Mouse (Mus musculus): ENCODE measurements around the gene Hs3st2.
"Not testable (repeated sequence)": the region's sequence is repeated elsewhere in the genome, so short reads cannot be mapped to it uniquely, and the experiment has no call there.

Hs3st2 gene

DNA sequence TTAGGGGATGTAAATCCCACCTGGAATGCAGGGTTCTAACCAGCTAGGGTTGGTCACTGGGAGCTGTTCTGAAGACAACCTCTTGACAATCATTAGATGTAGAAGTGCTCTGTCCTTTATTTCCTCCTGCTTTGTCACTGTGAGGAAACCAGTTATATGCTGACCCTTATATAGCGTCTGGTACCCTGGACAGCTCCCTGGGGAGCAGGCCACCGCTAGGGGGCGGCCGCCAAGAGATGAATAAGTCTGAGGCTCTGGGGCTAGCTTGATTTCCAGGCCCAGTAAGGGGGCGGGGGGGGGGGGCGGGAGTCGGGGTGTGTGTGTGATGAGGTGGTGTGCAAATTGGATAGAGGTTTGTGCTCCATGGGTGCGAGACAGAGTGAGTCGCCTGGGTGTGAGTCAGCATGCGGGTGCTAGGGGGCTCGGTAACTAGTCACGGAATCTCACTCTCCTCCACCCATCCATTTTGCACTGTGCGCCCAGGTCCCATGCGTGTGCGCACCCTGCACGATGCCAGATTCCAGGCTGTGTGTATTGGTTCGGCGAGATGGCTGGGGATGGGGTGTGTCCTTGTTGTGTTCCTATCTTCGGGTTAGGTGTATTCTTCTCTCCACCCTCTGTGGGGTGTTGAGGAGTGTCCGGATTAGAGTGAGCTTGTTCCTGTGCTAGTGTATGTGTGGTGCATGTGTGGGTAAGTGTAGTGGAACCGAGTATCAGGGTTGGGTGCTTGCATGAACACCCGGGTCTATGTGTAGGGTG is at the start of gene Hs3st2:
Gene Hs3st2, plus strand, starts transcription at position 635 of the 759 bp plus-strand sequence.
- DNase-seq (ENCODE audit: low spot score in 2 of 2): peak; percentile 52 to 55

DNA sequence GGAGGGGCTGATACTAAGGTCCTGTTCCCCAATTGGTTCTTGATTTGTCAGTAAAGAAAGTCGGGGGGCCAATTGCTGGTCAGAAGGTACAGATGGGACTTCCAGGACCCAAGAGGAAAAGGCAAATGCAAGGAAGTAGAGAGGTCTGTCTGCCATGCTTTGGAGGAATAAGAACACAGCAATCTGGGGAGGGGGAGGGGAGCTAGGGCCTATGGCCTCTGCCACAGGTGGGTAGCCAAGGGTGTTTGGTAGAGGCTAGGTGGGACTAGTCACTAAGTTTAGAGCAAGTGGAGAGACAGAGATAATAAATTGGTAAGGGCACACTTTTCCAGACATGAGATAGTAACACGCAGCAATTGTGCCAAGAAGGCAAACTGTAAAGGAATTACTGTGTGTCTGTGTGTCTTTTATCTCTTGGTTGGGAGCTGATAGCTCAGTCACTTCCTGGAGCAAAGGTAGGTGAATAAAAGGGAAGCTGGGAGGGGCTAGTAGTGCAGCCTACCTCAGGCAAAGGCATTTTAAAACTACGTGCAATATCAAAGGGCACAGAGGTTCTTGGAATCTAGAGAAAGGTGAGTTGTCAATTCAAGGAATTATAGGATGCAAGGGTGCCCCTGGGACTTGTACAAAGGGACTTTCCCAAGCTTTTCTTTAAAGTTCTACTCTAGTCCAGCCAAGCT is 43.2 kb upstream of the Hs3st2 start:
- no peak for DNase-seq (ENCODE audit: low spot score in 2 of 2)

DNA sequence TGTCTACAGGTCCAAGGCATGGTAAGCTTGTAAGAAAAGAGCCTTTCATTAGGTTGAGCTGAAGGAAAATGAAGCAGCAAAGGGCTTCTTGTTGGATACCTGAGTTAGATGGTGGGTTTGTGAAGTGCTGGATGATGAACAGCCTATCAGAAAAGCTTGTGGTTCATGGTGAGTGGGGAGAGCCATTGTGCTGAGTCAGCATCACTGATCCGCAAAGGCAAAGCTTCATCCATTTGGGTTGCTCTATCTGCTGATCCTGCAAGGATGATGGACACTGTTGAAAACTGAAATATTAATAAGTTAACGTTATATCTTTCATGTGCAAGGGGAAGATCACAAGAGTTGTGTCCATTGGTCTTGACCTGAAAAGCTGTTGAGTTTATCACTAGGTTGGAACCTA is 40.0 kb upstream of the Hs3st2 start:
- no peak for DNase-seq (ENCODE audit: low spot score in 2 of 2)

DNA sequence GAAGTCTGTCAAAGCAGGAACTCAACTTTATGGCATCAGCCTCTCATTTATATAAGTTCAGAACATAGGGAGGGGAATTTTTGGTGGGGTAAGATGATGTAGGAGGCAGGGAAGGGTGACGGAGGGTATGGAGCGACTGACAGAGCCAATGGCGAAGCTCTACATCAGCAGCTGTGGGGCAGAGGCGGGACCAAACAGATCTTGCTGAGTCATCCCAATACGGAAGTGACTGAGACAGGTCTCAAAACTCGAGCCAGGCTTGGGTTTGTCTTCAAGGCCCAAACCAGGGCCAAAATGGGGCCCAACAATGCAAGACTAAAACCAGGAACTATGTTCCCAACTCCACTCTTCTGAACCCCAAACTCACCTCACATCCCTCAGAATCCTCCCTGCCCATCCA is 30.2 kb upstream of the Hs3st2 start:
- DNase-seq (ENCODE audit: low spot score in 2 of 2): not testable (repeated sequence)

DNA sequence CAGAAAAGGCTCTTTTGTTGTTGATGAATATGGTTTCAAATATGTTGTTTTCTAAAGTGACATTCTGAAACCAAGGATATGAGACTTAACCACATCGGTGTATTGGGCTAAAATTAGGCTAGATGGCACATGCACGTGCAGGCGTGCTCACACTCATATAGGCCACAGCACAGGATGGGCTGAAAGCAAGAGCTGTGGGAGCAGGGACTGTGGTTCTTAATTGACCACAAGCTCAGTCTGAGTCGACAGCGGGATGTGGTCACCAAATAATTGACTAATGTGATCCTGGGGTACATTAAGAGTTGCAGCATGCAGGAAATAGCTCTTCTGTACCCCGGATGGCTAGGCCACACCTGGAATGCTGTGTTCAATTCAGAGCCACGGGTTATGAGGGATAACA is 26.1 kb upstream of the Hs3st2 start:
- DNase-seq (ENCODE audit: low spot score in 2 of 2): no peak

DNA sequence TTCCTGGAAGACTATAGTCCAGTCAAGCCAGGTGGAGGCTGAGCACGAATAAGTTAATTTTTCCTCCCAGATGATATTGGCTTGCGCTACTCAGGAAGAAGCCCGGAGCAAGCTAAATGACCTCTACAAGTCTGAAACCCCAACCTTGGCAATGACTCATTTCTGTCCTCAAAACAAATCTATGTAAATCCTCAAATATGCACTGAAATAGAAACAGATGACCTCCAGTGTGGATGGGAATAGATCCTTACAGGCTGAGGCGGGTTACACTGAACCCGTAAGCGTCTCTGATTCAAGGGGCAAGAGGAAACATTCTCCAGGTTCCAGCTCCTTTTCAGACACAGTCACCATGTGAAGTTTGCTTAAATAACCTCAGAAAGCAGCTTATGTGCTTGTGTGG is 24.5 kb upstream of the Hs3st2 start:
- DNase-seq (ENCODE audit: low spot score in 2 of 2): no peak

DNA sequence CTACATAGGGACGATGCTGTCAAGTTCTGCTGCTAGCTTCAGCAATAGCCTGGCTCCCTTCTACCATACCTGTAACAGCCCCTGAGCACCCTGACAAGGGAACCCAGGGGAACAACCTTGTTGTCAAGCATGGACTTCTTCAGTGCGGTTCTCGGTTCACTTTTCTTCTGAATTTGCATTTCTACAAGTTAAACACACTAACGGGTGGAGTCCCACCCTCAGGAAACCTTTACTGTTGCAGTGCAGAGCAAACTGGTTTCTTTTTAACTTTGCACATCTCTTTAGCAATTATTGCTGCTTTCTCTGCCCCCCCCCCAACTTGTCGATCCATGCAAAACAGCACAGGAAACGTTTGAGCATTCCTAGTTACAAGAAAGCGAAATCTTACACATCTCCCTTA is 19.7 kb upstream of the Hs3st2 start:
- DNase-seq (ENCODE audit: low spot score in 2 of 2): no peak

DNA sequence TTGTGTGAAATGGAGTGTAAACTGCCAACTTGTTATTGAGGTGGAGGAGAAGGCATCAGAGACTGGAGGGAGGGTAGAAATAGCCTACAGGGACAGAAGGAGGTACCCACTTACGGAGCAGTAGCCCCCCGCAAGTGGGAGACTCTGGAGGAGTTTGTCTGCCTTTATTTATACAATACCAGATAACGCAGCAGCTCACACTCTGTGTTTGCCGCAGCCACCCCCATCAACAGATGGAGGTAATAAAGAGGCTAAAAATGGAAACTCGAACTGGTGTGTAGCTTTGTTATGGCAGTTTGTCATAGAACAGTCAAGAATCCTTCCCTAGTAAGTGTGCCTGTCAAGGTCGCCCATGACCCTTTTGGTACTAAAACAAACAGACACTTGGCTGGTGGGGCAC is 16.2 kb upstream of the Hs3st2 start:
- no peak for DNase-seq (ENCODE audit: low spot score in 2 of 2)

DNA sequence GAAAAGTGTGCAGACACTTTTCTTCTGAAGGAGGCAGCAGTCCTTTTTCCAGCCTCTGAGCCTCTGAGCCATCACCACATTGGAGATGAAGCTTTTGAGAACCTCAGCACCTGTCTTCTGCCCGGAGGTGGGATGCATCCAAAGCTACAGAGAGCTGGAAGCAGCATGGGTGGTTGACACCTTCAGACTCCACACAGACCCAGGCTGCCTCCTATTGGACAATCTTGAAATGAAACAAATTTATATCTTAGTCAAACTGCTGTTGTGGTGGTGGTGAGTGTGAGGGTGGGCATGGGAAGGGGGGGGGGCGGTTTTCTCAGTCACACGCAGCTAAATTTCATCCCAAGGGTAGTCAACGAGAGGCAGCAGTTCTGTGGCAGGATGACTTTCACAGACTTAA is 12.7 kb upstream of the Hs3st2 start:
- DNase-seq (ENCODE audit: low spot score in 2 of 2): no peak

DNA sequence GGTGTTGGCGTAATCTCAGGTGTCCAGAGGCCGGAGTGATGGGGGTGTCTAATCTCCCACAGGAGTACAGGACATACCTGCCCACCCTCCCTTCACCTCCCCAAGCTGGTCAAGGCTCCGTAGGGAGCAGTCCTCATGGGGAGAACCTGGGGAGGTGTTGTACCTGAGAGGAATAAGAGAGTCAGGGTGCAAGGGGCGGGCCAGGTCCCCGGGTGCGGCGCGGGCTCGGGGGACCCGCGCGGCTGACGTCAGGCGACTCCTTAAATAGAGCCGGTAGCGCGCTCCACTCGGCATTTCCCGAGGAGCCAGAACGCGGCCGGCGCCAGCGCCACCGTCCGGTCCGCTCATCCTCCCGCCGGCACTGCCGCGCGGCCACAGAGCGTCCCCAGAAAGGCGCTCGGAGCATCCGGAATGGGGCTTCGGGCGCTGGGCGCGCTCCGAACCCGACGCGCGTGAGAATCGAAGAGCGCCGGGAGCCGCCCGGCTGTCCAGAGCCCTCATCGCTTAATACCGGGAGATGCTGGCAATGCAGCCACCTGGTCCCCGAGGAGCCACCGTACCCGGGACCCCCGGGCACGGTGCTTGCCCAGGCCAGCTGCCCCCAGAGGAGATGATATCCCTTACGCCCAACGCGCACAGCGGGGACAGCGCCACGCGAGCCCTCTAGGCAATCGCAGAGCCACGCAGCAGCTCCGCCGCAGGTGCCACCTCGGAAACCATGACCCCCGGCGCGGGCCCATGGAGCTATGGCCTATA is 503 bp downstream of the Hs3st2 start:
- DNase-seq (ENCODE audit: low spot score in 2 of 2): peak; percentile 49 to 52

DNA sequence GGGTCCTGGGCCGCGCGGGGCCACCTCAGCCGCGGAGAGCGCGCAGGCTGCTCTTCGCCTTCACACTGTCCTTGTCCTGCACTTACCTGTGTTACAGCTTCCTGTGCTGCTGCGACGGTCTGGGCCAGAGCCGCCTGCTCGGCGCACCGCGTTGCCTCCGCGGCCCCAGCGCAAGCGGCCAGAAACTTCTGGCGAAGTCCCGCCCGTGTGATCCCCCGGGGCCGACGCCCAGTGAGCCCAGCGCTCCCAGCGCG is 1.0 kb downstream of the Hs3st2 start:
- DNase-seq (ENCODE audit: low spot score in 2 of 2): peak in 1 of 2 experiments; percentile 7

DNA sequence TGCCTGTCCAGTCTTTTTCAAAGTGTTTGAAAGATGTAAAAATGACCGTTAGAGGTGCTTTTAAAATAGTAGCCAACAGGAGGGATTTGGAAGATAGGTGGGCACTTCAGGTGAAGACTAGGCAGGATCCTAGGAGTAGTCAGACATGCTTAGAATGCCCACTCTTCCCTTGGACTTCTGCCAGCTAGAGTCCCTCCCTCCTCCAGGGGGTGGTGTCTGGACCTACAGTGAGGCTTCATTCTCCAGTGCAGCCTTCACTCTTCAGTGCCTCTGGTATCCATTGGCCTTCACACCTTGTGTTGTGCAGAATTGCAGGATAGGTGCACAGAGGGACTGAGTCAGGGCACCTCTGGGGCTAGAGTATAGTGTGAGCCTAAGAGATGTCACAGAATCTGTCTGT is 2.2 kb downstream of the Hs3st2 start:
- peak; percentile 21 to 27 for DNase-seq (ENCODE audit: low spot score in 2 of 2)

DNA sequence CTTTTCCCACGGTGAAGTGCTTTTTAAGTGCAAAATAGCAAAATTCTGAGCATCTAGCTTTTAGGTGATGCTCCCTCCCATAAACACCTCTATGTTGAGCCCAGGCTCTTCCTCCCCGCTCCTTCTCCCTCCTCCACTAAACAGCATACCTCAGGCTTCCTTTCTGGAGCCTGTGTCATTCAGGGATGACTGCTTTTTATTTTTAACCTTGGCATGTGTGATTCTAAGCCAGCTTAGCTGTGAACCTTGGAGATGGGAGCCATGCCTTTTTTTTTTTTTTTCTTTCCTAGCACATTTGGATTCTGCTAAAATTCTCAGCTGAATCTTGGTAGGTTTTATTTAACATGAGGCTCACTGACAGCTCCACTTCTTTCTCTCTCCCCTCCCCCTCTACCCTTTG is 3.2 kb downstream of the Hs3st2 start:
- DNase-seq (ENCODE audit: low spot score in 2 of 2): no peak

DNA sequence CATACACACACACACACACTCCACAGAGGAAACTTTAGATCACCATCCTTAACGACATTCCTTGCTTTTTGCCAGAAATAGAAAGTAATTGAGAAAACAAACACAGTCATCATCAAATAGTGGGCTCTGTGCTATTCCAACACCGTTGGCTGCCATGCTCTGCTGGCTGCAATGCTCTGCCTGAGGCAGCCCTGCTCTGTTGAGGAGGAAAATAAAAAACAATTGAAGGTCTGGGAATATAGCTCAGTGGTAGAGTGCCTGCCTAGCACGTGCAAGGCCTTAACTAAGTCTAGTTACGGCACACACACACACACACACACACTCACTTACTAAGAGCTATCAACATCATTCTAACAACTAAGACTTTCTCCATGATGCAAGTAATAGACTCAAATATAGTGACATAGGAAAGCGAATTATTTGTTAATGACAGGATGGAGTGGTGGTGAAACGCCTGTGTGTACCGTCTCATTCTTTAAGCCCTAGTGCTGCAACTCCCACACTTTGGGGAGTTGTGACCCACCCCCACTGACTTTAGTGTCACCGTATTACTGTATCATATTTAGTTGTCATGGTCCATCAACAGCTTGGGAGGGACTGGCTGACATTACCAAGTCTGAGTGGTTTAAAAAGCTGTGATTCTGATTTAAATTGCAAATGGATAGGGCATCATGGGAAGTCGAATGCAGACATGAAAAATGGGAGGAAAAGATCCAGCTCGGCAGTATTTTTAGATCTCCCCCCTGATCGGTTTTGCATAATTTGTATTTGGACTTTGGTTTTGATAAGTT is 19.3 kb downstream of the Hs3st2 start:
- DNase-seq (ENCODE audit: low spot score in 2 of 2): no peak

DNA sequence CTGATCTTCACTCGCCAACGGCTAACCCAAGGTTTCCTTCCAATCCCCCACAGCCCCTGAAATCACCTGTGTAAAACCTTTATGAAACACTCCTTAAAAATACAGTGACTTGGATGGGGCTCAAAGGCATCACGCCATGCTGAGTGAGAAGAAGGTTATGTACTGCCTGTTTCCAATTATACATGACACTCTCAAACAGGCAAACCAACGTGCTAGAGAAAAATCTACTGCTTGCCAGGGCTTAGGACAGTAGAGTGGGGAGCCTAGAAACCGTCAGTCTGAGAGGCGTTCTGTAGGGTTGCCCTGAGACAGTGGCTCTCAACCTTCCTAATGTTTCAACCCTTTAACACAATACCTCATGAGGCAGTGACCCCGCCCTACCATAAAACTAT is 19.8 kb downstream of the Hs3st2 start:
- no peak for DNase-seq (ENCODE audit: low spot score in 2 of 2)

DNA sequence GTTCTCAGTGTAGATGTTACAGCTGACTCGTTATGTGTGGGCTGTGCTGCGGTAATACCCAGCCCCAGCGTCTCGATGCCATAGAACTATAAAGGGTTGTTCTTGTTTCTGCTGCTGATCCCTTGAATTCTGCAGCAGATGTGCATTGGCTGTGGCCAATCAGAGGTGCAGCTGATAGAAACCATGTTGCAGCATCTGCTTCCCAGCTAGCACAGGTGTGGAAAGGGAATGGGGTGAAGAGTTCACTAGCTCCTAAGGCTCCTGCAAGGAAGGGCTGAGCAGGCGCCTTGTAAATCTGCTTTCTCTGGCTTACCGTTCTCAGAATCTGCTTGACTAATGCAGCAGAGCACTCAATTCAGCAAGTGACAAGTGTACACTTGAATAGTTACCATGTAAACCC is 45.2 kb downstream of the Hs3st2 start:
- no peak for DNase-seq (ENCODE audit: low spot score in 2 of 2)

DNA sequence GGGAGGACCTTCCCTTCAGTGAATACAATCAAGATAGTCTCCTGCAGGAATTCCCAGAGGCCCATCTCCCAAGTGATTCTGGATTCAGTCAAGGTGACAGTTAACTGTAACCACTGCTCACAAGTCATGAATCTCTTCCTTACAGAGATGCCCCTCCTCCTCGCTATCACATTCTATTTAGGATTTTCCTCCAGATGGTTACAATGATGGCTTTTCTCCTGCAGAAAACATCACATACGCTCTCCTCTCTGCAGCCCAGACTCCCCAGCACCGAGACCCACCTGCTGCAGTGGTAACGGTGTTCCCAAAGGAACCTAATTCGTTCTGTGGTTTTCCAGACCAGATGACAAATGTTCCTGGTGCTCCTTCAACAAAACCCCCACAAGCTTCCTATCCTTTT is 49.5 kb downstream of the Hs3st2 start:
- DNase-seq (ENCODE audit: low spot score in 2 of 2): no peak

DNA sequence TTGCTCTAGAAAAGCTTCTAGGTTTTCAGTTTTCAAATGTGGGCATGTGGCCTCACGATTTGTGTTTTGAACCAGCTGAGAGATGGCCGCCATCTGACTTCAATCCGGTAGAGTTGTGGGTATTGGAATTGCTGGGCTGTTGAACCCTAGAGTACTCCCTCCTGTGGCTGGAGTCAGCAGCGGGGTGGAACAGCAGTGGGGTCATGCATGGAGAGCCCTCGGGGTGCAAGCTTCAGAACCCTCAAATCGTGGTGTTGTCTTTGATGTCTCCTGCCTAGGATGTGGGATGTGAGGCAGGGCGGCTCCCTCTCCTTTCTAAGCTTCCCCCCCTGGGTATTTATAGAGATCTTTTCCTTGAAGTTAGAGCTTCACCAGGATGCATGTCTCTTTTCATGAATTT is 52.7 kb downstream of the Hs3st2 start:
- DNase-seq (ENCODE audit: low spot score in 2 of 2): no peak

DNA sequence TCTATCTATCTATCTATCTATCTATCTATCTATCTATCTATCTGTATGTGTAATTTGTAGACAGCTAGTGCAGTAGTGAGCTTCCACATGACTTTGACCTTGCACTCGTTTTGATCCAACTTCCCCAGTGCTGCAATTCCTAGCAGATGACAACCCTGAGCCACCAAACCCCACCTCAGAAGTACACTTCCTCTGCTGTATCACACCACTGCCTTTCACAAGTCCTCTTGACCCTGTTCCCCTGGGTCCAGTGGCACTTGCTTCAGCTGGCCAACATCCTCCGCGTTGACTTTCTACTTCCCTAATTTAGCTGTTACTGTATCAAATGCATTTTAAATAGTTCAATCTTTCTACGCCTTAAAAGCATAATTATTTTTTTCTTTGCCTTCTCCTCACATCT is 54.6 kb downstream of the Hs3st2 start:
- DNase-seq (ENCODE audit: low spot score in 2 of 2): no peak

DNA sequence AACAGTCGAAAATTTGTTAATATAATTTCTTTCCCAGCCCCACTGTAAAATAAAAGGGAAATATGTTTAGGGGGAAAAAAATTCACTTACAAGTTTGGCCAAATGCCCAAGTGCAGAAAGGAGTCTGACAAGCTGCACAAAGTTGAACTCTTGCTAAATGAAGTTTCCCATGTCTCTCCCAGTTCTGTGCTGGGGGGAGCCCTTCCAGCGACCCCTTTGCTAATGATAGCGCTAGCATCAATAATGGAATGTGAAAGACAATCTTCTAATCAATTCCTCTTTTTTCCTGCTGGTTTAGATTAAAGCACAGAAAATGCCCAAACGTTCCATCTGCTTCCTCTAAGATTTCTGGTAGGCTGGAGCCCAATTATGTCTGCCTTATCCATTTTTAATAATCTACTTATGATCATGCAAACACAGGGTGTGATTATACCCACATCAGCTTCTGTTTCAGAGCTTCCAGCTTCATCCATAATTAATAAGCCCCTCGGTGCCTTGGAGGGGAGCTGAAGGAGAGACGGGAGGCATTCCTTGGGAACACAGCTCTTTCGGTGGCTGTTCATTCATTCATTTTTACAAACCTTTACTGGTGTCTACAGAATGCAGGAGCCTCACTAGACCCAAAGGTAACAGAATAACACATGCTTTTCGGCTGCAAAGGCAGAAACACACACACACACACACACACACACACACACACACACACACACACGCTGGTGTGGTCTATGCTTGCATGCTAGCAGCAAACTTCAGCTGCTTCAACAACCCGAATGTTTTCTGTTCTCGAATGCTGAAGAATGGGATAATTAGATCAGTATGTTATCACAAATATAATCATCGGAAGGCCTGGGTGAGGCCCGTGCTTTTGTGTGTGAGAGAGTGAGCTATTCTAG is 59.5 kb downstream of the Hs3st2 start:
- DNase-seq (ENCODE audit: low spot score in 2 of 2): no peak

DNA sequence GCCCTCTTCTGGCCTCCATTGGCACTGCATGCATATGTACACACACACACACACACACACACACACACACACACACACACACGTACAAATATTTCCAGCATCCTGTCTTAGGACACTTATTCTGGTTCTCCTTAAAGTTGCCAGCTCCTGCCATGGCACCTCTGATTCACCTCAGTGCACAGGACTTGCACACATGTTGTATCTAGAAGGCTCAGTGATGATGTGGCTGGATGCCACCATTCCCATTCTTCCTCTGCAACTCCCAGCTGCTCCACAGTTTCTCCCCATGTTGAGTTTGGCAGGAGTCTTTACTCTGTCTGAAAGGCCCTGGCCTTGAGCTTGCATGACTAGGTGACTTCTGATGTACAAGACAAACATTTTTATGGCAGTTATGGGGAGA is 65.1 kb downstream of the Hs3st2 start:
- no peak for DNase-seq (ENCODE audit: low spot score in 2 of 2)
